Mouse (Mus musculus): Measurements from ENCODE around the gene Maml1.

Maml1 gene

DNA sequence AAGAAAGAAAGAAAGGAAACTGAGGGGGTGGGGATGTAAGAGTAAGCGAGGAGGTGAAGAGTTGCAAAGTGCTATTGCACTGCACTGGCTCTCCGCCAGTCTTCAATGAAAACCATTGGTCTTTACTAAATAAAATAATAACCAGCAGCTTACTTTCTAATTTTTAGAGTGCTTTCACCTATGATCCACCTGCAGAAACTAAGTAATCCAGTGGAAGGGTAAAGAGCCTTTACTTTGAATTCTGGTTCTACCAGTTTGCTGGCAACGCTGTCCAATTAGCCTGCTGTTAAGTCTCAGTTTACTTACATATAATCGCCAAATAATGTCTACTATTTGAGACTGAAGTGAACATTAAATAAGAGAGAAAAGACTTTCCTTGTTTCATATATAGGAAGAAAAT, 13.1 kb downstream of the Maml1 start:
- no peak for DNase-seq

DNA sequence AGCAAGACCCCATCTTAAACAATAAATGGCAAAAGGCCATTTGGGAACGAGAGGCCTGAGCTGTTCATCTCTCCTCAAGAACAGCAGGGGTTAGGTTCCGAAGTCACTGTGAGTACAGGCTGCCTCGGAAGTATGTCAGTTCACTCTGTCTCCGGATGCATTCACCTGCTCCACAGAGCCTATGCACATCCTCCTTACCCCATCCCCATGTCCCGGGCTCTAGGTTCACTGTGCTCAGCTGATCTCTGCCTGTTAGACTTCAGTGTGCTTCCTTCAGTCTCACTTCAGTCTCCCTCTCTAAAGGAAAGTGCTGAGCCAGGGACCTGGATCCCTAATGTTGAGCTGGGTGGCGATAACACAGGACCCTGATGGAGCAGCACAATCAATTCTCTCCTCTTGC, 14.4 kb downstream of the Maml1 start:
- DNase-seq = no peak

DNA sequence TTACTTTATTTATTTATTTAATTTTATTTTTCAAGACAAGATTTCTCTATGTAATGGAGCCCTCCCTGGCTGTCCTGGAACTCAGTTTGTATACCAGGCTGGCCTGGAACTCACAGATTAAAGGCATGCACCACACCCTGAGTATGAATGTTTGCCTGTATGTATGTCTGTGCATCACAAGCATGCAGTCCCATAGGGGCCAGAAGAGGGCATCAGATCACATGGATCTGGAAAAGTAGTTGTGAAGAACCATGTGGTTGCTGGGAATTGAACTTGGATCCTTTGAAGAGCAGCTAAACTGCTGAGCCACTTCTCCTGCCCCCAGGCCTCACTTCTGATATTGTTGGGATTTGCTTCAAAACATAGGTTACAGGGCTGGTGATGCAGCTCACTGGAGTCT, 15.1 kb downstream of the Maml1 start:
- DNase-seq = no peak

DNA sequence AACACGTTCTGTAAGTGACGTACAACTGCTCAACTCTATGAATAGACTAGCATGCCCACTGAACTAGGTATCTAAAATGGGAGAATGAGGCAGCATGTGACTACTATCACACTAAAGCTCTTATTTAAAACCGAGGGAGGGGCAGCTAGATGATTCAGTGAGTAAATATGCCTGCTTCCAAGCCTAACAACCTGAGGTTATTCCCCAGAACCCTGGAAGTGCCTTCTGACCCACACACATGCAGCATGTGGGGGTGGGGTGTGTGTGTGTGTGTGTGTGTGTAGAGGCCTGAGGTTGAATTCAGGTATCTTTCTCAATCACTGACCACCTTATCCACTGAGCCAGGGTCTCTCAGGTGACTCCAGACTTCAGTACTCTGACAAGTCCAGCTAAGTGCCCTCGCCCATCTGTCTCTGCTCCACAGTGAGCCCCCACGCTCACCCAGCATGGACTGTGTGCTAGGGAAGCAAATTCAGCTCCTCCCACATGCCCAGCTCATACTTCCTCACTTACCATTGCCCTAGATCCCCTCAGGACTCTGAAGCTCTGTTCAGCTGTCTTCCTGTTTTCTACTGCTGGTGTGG, 16.5 kb downstream of the Maml1 start:
- no peak for DNase-seq

DNA sequence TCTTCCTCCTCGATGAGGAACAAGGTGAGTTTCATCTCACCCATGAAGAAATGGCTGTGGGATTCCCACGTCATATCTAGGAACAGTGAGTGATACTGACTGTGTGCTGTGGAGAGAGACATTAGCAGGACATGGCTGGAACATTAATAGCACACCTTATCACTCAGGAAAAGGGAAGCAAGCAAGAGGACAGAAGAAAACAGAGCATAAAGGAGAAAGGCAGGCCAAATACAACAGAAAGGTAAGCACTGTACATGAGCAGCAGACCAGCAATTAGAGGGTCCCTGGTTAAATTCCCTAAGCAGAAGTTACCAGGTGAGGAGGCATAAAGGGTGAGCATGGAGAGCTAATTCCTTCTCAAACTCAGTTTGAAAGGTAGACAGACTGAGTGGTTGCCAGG, 17.0 kb downstream of the Maml1 start:
- DNase-seq = no peak

DNA sequence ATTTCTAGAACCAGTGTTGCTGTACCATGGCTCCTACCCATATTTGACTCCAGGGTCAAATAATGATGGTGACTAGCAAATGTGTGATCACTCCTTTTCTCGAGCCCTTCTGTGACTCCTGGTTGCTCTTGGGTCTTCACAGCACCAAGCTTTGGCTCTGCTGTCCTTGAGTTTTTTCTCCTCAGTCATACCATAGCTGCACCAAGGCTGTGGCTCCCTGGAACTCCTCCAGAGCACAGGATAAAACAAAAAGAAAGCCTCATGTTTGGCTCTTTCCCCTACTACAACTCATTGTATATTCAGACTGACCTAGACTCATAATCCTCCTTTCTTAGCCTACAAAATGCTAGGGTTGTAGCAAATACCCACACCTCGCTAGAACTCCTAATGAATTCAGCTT, 19.3 kb downstream of the Maml1 start:
- DNase-seq = no peak

DNA sequence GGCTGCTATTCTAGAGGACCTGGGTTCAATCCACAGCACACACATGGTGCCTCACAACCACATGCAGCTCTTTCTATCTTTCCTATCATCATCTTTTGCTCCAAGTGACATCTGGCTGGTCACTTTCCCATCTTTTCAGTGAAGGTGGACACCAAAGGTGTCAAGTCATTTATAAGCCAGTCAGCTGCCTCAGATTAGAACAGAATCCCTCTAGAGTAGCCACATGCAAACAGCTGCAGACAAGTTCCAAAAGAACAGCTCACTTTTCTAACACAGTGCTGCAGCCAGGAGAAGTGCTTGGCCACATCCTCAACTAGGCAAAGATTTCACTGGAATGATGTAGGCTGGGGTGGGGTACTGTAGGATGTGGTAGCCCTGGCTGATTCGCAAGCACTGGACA, 22.2 kb downstream of the Maml1 start:
- DNase-seq = no peak

DNA sequence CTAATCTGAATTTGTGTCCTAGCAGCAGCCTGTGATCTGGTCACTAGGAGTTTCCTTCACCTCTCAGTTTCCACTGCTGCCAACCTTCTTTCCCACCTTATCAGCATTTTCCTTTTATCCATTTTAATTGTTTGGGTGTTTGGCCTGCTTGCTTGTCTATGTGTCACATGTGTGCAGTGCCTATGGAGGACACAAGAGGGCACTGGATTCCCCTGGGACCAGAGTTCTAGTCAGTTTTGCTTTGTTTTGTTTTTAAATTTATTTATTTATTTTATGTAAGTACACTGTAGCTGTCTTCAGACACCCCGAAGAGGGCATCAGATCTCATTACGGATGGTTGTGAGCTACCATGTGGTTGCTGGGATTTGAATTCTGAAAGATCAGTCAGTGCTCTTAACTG, 22.9 kb downstream of the Maml1 start:
- DNase-seq = peak; percentile 61

DNA sequence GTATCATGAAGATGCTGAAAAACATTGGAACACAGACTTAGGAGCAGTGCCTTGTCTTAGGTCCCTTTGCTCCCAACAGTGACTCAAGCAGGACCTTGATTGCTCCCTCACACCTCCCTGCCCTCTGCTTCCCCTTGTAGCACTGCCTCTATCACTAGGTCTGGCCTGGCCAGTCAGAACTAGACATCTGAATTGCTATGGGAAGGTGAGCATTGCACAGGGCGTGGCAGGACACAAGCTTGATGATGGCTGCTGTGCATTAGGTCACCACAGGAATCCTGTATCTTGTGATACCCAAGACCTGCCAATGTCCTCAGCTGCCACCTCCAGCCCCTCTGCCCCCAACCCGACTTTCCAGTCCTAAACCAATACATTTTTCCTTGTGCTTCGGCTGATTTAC, 25.1 kb downstream of the Maml1 start:
- no peak for DNase-seq

DNA sequence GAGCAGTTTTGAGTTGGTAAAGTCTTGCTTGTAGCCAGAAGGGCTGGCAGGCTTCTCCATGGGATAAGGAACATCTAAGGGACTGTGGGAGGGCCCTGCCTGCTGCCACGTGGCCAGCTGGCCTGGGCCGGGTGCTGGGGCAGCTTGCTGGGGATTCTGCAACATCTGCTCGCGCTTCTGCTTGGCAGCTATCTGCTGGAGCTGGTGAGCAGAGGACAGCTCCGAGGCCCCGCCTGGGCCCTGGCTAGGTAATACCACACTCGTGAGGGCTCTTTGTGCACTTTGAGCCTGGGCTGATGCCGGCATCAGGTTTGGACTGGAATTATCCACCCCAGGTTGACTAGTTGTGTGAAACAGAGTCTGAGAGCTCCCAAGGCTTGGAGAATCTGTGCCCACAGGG, 26.2 kb downstream of the Maml1 start:
- peak; percentile 45 for DNase-seq

DNA sequence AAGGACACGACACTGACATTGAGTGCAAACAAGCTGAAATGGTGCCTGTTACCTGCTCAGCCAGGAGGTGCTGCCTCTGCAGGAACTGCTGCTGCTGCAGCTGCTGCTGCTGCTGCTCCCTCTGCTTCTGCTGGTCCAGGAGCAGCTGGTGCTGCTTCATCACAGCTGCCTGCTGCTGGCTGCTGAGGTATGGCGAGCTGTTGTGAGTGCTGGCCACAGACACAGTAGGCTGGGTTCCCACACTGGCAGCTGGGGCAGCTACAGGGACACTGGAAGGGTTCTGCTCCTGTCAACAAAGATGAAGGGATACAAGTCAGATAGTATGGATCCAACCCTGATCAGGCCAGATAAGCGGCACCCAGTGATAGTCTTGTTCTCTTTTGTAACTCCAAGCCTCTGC, 28.9 kb downstream of the Maml1 start:
- DNase-seq = peak; percentile 64

DNA sequence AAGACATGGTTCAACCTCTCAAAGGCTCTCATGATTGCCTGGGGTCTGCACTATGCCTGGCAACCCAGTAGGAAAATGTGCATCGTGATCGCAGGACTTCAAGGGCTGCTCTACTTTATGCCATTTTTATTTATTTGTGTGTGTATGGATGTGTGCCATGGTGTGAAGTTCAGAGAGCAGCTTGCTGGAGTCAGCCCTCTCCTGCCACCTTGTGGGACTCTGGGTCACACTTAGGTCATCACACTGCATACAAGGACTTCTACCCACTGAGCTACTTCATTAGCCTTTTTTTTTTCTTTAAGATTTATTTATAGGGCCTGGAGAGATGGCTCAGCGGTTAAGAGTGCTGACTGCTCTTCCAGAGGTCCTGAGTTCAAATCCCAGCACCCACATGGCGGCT, 30.1 kb downstream of the Maml1 start:
- DNase-seq = peak; percentile 53

DNA sequence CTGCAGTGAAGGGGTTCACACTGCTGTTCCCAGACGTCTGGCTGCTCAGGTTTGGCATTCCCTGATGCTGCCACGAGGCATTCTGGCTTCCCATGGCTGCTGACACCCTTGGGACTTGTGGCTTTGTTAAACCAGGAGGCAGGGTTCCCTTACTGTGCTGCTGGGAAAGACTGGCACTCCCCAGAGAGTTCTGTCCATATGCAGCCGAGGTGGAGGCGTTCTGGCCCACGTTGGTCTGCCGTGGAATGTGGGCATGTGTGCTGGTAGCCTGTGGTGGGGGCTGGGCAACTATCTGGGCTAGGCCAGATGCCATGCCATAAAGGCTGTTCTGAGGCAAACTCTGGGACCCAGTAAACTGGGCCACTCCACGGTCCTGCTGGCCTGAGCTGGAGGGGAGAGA, 33.8 kb downstream of the Maml1 start:
- DNase-seq = no peak

DNA sequence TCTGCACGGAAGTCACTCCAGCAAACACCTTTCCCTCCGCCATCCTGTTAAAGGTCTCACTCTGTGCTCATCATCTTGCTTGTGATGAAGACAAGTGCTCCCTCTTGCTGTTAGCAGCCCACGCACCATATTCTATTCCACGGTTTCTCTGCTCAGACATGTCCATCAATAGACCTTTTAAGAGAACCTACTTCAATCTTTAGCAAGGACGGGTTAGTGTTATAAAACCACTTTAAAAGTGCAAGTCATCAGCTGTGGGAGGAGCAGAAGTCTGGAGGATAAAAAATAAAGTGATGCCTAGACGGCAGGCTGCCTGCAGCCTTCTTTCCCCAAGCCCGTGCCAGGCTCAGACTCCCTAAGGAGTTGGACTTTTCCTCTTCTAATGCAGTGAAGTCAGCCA, 35.5 kb downstream of the Maml1 start:
- DNase-seq = no peak

DNA sequence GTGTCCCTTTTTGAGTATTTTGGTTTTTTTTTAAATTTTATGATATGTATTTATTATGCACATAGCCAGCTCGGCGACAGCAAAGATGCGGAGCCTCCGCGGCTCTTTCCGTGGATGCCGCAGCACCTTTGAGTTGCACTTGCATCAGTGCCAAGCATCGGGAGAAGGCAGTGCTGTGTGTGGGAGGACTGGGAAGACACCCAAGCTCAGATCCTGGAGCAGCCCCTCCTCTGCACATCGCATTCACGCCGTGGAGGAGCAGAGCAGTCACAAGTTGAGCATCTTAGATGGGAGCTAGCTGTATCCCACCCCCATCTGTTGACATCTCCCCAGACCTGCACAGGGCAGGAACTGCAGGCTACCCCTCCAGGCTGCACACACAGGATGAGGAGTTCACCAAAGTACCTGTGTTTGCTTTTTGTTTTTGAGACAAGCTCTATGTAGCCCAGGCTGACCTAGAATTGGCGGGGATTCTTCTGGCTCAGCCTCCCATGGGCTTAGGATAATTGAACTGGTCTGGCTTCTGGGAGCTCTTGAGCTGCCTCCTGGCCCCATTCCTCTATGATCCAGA, 38.0 kb downstream of the Maml1 start:
- peak; percentile 37 for DNase-seq

DNA sequence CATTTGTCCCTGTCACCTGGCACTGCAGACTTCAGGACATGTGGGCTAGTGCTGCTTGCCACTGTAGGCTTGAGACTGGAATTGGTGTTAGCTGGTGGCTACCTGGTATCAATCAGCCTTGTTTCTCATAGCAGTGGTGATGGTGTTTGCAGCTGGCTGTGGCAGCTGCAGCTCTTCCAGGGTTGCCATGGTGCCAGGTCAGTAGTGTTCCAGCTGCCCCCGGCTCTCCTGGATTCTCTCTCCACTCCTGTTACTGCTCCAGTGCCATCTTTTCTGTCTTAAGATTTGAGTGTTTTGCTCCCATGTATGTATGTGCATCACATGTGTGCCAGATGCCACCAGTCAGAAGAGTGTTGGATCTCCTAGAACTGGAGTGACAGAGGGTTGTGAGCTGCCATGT, 38.7 kb downstream of the Maml1 start:
- DNase-seq = no peak

DNA sequence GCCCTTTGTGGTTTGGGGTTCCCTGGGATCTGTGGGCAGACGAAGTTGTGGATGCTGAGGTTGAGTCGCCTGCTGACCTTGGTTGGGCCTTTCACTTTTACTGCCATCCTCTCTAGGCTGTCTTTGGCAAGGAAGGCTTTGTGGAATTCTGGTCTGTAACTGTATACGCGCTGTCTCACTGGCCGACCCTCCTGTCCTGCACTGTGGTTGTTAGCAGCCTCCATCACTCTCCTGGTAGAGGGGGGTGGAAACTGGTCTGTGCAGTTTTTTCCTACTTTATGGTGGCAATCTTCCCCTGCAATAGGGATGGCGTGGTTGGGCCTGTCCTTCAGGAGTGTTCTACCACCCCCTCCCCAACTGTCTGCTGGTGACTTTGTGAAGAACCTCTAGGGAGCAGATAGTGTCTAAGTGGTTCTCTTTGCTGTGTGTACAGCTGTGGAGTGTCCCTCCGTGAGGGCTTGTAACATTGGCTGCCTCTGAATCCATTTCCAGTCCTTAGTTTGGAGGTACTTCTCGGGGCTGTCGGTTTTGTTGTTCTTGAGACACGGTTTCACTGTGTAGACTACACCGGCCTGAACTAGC, 39.3 kb downstream of the Maml1 start:
- DNase-seq = no peak

DNA sequence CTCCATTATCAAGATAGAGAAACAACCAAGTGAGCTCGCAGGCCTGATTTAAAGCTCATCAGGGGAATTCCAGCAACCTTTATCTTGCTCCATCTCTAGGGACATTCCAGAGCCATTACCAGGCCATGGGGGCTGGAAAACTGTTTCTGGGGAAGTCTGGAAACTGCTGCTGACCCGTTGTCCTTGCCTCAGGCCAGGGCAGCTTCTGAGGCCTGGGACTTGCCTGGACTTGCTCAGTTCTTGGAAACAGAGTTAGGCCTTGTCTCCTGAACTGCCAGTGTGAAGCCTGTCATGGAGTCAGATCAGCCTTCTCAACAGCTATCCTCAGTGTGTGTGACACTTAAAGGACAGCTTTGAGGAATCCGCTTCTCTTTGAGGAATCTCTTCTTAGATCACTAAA, 39.9 kb downstream of the Maml1 start:
- peak; percentile 47 for DNase-seq

DNA sequence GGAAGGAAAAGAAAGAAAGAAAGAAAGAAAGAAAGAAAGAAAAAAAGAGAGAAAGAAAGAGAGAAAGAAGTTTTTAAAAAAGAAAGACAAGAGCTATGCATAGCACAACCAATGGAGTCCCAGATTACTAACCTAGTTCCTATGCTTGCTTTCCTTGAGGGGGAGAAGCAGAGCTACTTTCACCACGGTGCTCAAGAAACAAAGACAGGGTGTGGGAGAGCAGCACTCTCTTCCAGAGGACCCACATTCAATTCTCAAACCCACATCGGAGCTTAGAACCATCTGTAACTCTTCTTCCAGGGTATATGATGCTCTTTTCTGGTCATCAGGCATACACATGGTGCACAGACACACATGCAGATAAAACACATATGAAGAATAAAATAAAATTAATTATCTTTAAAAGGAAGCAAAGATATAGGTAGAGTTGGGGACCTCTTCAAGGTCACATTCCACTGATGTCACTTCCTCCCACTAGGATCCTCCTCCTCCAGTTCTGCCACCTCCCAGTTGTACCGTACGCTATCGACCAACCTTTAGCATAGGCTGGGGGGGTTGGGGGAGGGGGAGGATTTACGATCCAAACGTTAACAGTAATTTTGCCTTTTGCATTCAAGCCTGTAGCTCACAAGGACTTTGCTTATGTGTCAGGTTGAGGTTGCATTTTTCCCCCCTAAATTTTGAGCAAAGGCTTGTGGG, 43.5 kb downstream of the Maml1 start:
- no peak for DNase-seq

DNA sequence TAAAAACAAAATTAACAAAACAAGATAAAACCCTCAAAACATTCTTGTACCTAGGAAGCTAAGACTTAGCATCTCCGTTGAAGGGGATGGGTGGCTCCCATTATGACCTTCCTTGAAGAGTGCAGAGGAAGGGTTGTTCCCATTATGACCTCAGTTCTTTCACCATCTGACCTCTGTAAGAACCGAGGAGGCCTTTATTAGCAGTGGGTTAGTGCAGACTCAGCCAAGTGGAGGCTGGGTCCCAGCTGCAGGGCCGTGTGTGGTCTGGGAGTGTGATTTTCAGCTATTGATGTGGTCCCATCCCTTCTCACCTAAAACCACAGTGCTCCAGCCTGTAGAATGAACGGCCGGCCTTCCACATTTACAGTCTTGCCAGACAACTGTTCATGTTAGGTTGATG, 46.8 kb downstream of the Maml1 start:
- no peak for DNase-seq

DNA sequence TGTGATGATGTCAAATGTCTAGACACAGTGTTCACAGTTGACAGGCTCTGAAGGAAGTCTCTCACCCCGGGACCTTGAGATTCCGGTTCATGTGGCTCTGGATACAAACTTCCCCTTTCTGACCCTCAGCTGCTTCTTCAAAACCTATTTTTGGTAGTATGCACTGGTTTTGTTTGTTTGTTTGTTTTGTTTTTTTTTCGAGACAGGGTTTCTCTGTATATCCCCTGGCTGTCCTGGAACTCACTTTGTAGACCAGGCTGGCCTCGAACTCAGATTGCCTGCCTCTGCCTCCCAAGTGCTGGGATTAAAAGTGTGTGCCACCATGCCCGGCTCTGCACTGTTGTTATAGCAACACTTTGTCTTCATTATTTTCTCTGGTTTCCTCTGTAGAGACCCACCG, 48.2 kb downstream of the Maml1 start:
- no peak for DNase-seq

DNA sequence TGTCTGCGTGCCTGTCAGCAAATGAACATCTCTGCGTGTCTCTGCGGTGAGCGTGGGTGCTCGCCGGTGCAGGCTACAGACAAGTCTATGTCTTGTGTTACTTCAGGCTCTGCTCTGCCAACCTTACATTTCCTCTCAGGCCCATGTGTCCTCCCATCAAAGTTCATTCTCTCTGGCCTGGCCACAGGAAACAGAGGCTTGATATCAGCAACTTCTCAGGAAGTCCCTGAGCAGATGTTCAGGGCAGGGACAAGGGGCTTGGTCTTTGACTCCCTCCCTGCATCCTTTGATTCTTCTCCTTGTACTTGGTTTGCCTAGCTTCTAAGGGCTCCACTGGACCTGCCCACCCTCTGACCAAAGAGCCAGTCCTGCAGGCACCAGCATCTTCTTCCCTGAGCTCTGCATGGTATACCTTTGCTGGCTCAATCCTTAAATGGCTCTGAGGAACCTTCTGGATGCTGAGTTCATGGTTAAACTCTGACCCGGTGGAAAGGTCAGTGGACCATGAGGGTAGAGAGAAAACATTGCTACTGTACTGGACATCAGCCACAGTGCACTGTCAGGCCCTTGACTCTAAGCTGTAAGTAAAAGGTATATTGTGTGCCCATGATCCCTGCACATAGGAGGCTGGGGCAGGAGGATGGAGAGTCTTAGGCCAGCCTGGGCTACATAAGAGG, 51.7 kb downstream of the Maml1 start:
- no peak for DNase-seq

DNA sequence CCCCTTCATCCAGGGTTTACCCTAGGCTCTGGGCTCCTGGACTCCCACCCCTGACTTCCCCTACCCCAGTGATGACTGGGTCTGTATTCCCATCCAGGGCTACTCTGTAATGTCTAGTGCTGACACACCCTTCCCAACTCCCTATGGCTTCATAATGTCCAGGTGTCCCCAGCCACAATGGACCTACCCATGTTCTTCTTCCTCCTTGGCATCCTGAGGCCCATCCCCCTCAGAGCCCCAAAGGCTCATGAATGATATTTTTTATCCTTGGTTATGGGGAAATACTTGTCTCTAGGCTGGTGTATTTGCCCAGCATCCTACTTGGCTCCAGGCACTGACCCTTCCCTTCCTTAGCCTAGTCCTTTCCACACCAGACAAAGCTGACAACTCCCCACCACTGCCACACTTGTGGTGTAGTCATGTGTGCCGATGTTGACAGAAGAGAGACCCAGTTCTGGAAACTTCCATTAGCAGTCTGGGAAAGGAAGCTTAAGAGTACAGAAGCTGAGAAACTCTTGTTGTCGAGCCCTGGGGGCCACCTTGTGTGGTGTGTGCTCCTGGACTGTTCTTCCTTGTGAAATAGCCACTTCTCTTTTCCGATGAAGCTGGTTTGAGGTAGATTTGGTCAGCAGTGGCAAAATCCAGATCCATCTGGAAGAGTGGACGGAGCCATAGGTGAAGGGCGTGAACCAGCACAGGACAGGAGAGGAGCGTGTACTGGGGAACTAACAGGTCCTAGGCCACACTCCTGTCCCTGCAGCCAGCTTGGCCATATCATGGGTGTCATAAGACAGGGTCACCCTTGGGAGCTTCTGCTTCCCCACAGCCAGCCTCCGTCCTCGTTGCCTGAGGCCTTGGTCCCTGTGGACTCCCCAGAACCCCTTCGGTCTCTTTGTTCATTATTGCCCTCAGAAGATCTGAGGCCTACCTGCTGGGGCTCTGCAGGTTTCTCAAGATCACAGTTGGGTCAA, 53.0 kb downstream of the Maml1 start:
- DNase-seq = no peak

Measured in lung, postnatal 10 days (tissue).